Mouse (Mus musculus) hindbrain, postnatal 0 days (tissue): ENCODE measurements at regions not wholly inside any gene's neighbourhood (a gene's known extent, or its start where the extent isn't known, plus 50 kb on each side); places are given as distances from the start of the nearest gene placed in this dataset.
A peak's percentile ranks its signal among the peaks of the same experiment; 100 is the strongest.

Source experiments
- ATAC-seq: fragments of 200-750 bp; cut with Nextera tagmentation; 2 replicates; pipeline ENCODE4 v1.8.0; 2017; ENCODE audit warnings: mild to moderate bottlenecking, moderate TSS enrichment, moderate library complexity
- DNase-seq: peaks from one replicate; pipeline ENCODE4 v3.0.0-alpha.2; 2015; ENCODE audit warnings: low spot score
- H3K27ac ChIP-seq: fragments of 300-500 bp; sonication (generic); 2 replicates; pipeline ENCODE4 v1.5.1; 2014; ENCODE audit warnings: mild to moderate bottlenecking
- H3K27me3 ChIP-seq: fragments of 300-500 bp; sonication (generic); 2 replicates; pipeline ENCODE4 v1.6.1; 2014; ENCODE audit warnings: low read length, mixed read lengths; ENCODE audit not compliant: insufficient read depth
- H3K36me3 ChIP-seq: fragments of 300-500 bp; sonication (generic); 2 replicates; pipeline ENCODE4 v1.6.1; 2014; ENCODE audit warnings: low read length, mixed read lengths; ENCODE audit not compliant: insufficient read depth
- H3K4me1 ChIP-seq: fragments of 300-500 bp; sonication (generic); 2 replicates; pipeline ENCODE4 v1.6.1; 2014; ENCODE audit warnings: antibody characterized with exemption, low read length, mixed read lengths; ENCODE audit not compliant: insufficient read depth
- H3K4me2 ChIP-seq: fragments of 300-500 bp; sonication (generic); 2 replicates; pipeline ENCODE4 v1.6.1; 2014; ENCODE audit warnings: low read depth, mild to moderate bottlenecking, low read length, moderate library complexity, mixed read lengths
- H3K4me3 ChIP-seq: fragments of 300-500 bp; sonication (generic); 2 replicates; pipeline ENCODE4 v1.5.1; 2014; ENCODE audit warnings: low read length
- H3K9ac ChIP-seq: fragments of 300-500 bp; sonication (generic); replicated peaks from 2 replicates; pipeline ENCODE4 v1.6.1; 2014; ENCODE audit warnings: mild to moderate bottlenecking, low read length, moderate library complexity, mixed read lengths
- H3K9me3 ChIP-seq: fragments of 300-500 bp; sonication (generic); 2 replicates; pipeline ENCODE4 v1.6.1; 2016; ENCODE audit warnings: low read length, mixed read lengths
- CTCF ChIP-seq: IDR thresholded peaks from 2 replicates; pipeline ENCODE4 v1.5.1; 2016; ENCODE audit warnings: antibody characterized with exemption, control low read depth, low read depth
- WGBS: fragments of 180-500 bp; shearing (Covaris S2); extraction: QIAGEN DNeasy Blood & Tissue Kit; methylation state at CpG from one replicate; pipeline ENCODE4 v1.1.7; 2014; 5-methylcytosine and 5-hydroxymethylcytosine counted together

- no peak overlapping the region for H3K4me3 ChIP-seq
- no peaks in the 10 kb centered on the region for H3K27me3 ChIP-seq
- H3K4me2 ChIP-seq: no peak overlapping the region
- DNase-seq: no peak
- H3K4me1 ChIP-seq: no peaks in the 10 kb centered on the region
- no peak for TF ChIP-seq CTCF
- no peaks in the 10 kb centered on the region for H3K9me3 ChIP-seq
- WGBS: 86% methylated on average over 2 of the region's 2 CpGs
- H3K9ac ChIP-seq: no peak overlapping the region
- no peak for ATAC-seq
- H3K36me3 ChIP-seq: no peaks in the 10 kb centered on the region
- H3K27ac ChIP-seq: no peak overlapping the region
Measured at GRCm38 (mm10) chr15:17715584-17715983, 987.0 kb downstream of the Cdh9 start.

DNA sequence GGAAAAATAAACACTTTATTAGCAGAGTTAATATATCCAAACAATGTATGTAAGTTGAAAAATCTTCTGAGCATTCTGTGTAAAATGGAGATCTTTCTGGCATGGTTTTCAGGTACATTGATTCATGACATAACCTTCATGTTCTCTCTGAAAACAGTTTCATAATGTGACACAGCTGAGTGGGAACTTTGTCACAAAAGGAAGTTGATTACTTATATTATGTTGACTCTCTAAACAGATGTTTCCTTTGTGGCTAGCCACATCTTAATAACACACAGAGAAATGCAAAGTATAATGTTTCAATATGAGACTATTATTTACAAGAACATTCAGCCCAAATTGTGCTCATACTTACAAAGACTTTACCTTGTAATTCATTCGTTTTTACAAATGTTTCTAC lies 1002.1 kb downstream of the Cdh9 start:
- H3K4me1 ChIP-seq: no peaks in the 10 kb centered on the region
- no peak for ATAC-seq
- no peaks in the 10 kb centered on the region for H3K9me3 ChIP-seq
- no peak for TF ChIP-seq CTCF
- H3K36me3 ChIP-seq: no peaks in the 10 kb centered on the region
- H3K4me3 ChIP-seq: no peak overlapping the region
- H3K27ac ChIP-seq: no peak overlapping the region
- H3K27me3 ChIP-seq: no peaks in the 10 kb centered on the region
- DNase-seq: no peak
- H3K9ac ChIP-seq: no peak overlapping the region
- no peak overlapping the region for H3K4me2 ChIP-seq
- 47% methylated on average over 1 of the region's 1 CpGs for WGBS

GRCm38 (mm10) chr15:17770225-17770677 lies 1041.7 kb downstream of the Cdh9 start:
- Histone ChIP-seq H3K27ac (no peak overlapping the region), H3K4me3 (no peak overlapping the region), H3K9ac (no peak overlapping the region), H3K4me2 (no peak overlapping the region), H3K9me3 (no peaks in the 10 kb centered on the region), H3K27me3 (no peaks in the 10 kb centered on the region), H3K4me1 (no peaks in the 10 kb centered on the region), H3K36me3 (no peaks in the 10 kb centered on the region)
- TF ChIP-seq CTCF: no peak
- no peak for DNase-seq
- WGBS: 59% methylated on average over 10 of the region's 10 CpGs
- 0 out of 2 replicates have a peak, but pooled peaks have one; percentile 29 for ATAC-seq

DNA sequence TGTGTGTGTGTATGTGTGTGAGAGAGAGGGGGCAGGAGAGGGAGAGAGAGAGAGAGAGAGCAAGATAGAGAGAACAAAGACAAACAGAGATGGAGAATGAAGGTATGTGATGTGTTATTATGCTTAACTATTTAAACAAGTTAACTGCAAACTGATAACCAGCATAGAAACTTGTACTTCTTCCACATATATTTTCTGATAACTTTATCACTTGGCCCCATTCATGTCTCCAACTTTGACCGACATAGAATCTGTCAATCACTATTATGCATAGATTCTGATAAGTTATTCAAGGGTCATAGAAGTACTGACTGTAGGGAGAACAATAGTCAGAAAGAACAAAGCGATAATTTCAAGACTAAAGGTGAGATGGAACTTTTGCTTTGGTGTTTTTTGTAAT lies 1039.0 kb upstream of the Cdh10 start:
- H3K27ac ChIP-seq: no peak overlapping the region
- no peaks in the 10 kb centered on the region for H3K36me3 ChIP-seq
- 89% methylated on average over 2 of the region's 2 CpGs for WGBS
- H3K27me3 ChIP-seq: no peaks in the 10 kb centered on the region
- no peaks in the 10 kb centered on the region for H3K4me1 ChIP-seq
- H3K9ac ChIP-seq: no peak overlapping the region
- H3K9me3 ChIP-seq: no peaks in the 10 kb centered on the region
- H3K4me2 ChIP-seq: no peak overlapping the region
- ATAC-seq (no peak), DNase-seq (no peak)
- TF ChIP-seq CTCF: no peak
- no peak overlapping the region for H3K4me3 ChIP-seq

GRCm38 (mm10) chr15:17783368-17783767 lies 1035.4 kb upstream of the Cdh10 start:
- no peak overlapping the region for H3K9ac ChIP-seq
- ATAC-seq (no peak), DNase-seq (no peak)
- H3K9me3 ChIP-seq: no peaks in the 10 kb centered on the region
- no peaks in the 10 kb centered on the region for H3K4me1 ChIP-seq
- TF ChIP-seq CTCF: no peak
- H3K36me3 ChIP-seq: no peaks in the 10 kb centered on the region
- H3K27ac ChIP-seq: no peak overlapping the region
- no peaks in the 10 kb centered on the region for H3K27me3 ChIP-seq
- H3K4me3 ChIP-seq: no peak overlapping the region
- H3K4me2 ChIP-seq: no peak overlapping the region

GRCm38 (mm10) chr15:17797516-17797915 lies 1021.2 kb upstream of the Cdh10 start:
- no peak for TF ChIP-seq CTCF
- Histone ChIP-seq H3K4me1 (no peaks in the 10 kb centered on the region), H3K9ac (no peak overlapping the region), H3K27me3 (no peaks in the 10 kb centered on the region), H3K9me3 (no peaks in the 10 kb centered on the region), H3K4me2 (no peak overlapping the region), H3K27ac (no peak overlapping the region), H3K36me3 (no peaks in the 10 kb centered on the region), H3K4me3 (no peak overlapping the region)
- ATAC-seq (no peak), DNase-seq (no peak)
- WGBS: 76% methylated on average over 3 of the region's 3 CpGs

DNA sequence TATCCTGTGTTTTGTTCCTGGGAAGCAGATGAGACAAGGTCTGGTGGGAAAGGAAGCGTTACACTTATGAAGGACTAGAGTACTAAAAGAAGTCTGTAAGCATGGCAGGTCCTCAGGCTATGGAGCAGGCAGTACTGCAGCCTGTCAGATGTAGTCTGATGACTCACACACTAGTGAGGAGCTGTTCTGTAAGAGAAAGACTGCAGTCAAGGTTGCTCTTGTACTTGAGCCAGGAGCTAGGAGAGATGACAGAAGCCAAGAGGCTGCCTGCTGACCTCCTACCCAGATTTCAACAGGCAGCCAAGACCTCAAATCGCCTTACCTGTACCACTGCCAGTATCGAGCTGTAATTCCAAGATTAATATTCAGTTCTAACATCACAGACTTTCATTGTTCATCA lies 1017.3 kb upstream of the Cdh10 start:
- no peak overlapping the region for H3K4me3 ChIP-seq
- ATAC-seq (peak; percentile 77), DNase-seq (peak; percentile 73)
- no peaks in the 10 kb centered on the region for H3K27me3 ChIP-seq
- no peaks in the 10 kb centered on the region for H3K36me3 ChIP-seq
- no peak overlapping the region for H3K4me2 ChIP-seq
- H3K9ac ChIP-seq: no peak overlapping the region
- H3K27ac ChIP-seq: no peak overlapping the region
- no peaks in the 10 kb centered on the region for H3K9me3 ChIP-seq
- no peaks in the 10 kb centered on the region for H3K4me1 ChIP-seq
- WGBS: 39% methylated on average over 3 of the region's 3 CpGs
- no peak for TF ChIP-seq CTCF
